Mouse (Mus musculus) frontal cortex, adult 2 months (tissue): ENCODE results near the gene Msl2. TPM values are rescaled to one million over a fixed set of nuclear protein-coding genes. Genes with fewer than 3 reads are reported as not detected.

Experiments
- DNase-seq, 2 experiments: peaks; one replicate each; pipeline ENCODE4 v3.0.0; 2022; ENCODE audit warnings: low spot score in 1 of 2; ENCODE audit errors: extremely low spot score in 1 of 2
- polyA plus RNA-seq: library from polyadenylated mRNA; depleted of rRNA; stranded (reverse); fragments of >200 nt; gene quantifications from 2 replicates; pipeline ENCODE4 v1.2.3, GENCODE M21; 2012; rRNA removed

Msl2 gene
- polyA plus RNA-seq, 1 experiment = 27.3 TPM

DNA sequence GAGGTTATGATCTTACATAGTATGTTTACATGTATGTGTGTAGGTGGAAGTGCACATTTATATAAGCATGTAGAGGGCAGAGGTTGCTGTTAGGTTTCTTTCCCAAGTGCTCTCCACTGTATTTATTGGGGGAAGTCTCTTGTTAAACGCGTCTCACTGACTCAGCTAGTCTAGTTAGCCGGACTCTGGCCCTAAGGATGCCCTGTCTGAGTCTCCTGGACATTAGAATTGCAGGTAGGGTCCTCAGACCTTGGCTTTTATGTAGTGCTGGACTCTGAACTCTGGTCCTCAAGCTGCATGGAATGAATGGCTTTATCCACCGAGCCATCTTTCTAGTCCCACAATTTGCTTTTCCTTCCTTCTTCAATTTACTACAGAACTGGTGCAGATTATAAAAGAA lies 69.7 kb downstream of the Msl2 start:
- DNase-seq = no peak

DNA sequence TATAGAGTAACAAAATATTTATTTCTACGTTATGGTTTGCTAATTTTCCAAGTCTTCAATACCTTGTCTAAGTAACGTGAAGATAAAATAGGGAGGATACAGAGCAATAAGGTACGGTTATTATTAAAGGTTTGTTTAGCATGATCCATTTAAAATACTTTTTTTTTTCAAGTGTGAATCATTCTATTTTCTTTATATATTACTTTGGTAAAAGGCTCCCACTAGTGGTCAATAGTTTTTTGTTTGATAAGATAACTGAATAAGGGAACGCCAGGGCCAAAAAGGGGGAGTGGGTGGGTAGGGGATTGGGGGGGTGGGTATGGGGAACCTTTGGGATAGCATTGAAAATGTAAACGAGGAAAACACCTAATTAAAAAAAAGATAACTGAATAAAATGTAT lies 79.0 kb downstream of the Msl2 start:
- DNase-seq = no peak

Other genes with a start within 250 kb of the Msl2 start
- 61.2 and 69.8 TPM in 2 replicates for gene Pccb, start 39.2 kb upstream of the Msl2 start, polyA plus RNA-seq
- 18.7 and 19.1 TPM in 2 replicates for gene Ppp2r3a, start 177.7 kb downstream of the Msl2 start, polyA plus RNA-seq